Mouse (Mus musculus): ENCODE data around the gene Chd6.

The Chd6 gene

DNA sequence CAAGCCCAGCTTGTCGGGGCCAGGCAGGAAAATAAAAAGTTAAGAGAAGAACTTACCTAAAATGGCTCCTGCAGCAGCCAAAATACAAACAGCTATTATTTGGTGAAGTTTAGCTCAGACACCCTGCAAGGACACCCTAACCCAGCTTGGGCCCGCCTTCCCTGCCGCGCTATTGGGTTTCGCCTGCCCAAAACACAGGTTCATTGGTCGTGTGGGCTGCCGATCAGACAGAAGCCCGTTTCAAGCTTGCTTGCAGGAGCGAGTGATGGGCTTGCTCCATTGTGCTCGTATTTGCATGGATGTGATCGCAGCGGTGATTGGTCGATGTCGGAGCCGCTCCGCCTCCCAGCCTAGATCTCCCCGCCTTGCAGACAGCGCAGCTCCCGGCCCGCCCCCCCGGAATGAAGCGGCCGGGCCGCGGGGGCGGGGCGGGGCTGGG lies at the start of gene Chd6:
TSS of gene Chd6 (minus strand) at position 143 of the 439 bp plus-strand sequence.
- peak; percentile 99 for DNase-seq

DNA sequence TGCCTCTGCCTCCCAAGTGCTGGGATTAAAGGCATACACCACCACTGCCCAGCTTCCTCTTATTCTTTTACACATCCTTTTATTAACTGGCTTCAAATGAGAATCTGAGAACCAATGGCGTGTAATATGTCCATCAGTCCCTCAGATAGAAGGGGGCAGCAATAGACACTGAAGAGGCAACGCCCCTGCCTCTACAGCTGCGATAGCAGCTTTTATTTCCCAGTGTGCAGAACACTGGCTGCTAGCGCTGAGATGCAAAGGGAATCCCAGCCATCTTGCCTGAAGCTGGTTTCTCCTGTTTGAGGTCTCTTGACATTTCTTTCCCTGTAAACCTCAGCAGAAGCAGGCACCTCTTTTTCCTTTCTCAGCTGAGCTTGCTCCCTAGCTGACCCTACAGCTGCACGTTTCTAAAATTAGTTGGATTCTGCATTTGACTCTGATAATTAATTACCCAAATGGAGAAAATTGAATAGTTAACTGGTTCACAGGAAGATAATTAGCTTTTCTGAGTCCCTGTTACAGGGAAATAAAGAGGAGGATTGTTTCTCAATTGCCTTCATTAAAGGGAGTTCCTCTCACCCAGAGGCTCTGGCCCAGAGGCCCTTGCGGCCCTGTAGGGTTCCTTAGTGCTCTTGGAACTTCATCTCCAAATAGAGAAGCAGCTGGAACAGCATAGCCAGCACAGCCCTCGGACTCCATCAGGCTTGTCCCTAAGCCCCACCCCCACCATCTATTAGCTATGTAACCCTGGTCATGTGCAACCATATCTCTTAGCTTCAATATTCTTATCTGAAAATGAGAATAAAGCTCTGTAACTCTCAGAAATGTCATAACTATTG lies 41.3 kb upstream of the Chd6 start:
- DNase-seq: no peak

DNA sequence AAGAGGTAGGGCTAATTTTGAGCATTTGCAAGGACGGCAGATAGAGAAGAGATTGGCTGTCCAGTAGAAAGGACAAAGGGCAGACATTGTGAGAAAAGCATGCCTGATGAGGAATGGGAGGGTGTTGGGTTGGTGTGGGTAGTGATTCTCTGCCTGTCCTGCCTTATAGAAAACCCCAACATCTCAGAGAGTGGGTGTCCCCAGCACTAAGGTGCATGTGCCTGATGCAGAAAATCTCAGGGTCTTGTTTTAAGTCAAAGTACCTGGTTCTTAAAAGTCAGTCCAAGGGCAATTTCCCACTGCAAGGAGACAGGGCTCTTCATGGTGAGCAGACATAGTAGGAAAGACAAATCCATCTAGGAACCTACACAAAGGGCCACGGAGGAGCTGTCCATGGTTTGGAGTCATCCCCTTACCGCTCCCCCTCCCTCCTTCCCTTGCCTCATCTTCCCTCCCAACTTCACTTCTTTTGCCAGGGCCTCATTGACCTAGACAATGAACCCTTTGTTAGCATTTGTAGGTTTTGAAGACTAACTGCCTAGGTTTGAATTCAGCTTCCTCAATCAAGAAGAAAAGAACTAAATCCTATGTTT lies 39.6 kb upstream of the Chd6 start:
- no peak for DNase-seq

DNA sequence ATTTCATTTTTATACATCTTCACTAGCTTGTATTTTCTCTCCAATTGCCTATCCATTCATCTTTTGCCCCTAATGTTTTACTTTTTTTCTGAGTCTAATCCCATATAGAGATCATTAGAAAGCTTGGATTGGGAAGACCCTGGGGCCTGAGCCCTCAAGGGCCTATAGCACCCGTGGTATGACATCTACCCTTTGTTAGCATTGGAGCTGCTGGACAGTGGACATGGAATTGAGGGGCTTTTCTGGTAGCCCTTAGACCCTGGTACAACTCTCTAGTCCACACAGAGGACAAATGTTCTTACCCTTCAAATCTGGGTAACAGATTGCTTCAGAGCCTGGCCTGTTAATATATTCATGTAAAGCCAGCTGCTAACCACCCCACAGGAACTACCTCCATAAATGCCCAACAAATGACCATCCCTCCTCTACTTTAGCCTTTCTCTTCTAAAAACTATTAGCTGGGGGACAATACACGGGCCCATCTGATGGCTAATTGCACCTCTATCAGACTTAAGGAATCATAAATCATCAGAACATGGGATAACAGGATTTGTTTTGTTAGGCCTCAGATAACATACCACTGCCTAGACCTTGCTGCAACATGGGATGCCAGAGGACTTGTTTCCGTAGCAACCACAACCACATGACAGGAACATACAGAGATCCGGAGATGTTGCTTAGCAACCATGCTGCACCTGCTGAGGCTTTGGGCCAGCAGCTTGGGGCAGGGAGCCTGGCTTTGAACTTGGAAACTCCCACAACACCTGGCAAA lies 39.0 kb upstream of the Chd6 start:
- peak; percentile 35 for DNase-seq

DNA sequence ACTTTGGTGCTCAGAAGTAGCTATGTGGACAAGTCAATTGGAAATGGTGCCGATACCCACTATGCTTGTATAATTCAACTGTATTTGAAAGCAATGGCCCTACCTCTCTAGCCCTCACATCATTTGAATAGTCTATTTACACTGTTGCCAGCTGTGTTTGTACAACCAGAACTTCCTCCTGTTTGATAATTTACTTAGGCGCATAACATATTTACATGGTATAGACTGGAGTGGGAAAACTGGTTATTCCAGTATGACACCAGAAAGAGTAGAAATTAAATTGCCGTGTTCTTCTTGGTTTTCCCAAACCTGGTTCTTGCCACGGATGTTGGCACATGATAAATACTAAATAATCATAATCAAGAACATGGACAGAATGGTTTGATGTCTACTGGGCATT lies 35.9 kb upstream of the Chd6 start:
- no peak for DNase-seq

DNA sequence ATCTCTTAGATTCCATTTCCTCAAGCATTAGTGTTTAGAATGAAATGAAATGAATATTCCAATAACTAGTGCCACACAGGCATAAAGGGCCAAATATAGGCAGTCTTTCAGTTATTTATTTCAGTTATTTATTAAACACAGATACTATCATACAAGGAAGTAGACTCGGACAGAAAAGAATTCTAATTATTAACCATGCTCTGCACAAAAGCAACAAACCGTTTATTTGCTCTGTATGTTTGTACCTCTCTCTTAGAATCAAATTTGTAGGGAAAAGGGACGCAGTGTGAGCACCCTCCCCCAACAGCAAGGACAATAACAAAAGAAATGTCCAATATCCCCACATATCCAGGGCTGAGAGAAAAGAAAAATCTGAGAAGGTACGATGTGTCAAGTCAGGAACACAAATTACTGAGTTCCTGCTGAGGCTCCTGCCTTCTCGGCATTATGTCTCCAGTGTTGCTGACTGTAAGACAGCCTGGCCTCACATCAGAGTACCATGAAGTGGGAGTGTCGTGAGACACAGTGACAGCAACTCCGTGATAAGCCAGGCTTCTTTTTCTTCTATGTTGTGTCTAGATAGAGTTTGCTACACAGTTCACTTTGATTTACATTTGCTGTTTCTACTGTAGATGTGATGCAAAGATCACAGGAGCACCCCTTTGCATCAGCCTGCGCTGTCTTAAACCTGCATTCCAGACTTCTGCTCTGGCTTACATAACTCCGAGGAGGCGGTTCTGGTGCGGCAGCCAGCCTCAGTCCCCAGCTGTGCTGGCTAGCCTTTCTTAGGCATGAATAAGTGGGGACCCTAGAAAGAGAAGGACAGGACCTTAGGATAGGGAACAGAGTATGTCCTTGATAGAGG lies 30.0 kb upstream of the Chd6 start:
- peak; percentile 78 for DNase-seq

DNA sequence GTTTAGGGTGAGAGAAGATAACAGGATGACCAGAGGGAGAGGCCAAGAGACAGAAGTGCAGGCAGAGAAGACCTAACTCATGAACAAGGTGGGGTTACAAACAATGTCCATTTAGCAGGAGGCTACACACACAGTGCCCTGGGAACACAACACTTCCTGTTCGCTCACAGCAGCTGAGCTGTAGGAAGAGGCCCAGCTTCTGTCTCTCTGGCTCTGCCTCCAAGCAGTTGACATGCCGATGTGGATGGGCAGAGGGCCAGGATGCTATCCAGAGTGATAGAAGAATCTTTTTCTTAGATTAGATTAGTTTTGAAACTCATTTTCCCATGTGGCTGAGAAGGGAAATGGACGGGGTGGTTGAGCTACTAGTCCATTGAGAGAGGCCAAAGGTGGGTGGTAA lies 28.1 kb upstream of the Chd6 start:
- no peak for DNase-seq

DNA sequence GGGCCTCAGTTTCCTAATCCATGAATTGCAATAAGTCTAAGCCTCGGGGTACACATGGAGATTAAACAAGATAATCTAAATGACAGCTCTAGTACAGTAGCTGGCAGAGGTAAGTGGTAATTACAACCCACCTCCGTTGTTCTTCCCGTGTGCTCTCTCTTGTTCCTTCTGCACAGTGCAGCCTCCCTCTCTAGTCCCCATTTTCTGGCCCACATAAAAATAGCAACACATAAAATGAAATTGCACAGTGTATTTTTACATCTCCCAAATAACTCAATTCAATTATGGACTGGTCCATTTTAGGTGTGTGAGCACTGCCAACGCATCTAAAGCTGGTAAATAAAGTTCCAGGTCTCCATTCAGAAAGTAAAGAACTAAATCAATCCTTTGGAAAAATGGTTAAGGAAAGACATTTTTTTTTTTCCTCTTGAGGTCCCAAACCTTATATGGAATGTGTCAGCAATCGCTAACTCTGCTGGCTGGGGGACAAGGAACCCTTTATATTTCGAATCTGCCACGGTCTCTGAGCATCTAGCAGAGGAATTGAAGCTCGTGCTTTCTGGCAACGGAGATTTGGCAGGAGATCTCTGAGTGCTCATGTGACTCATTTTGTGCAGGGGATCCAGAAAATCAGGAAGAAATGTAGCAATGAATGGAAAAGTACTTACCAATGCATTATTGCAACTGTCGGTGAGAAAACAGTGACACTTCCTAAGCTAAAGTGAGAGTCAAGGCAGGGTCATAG lies 19.7 kb upstream of the Chd6 start:
- DNase-seq: peak; percentile 46

DNA sequence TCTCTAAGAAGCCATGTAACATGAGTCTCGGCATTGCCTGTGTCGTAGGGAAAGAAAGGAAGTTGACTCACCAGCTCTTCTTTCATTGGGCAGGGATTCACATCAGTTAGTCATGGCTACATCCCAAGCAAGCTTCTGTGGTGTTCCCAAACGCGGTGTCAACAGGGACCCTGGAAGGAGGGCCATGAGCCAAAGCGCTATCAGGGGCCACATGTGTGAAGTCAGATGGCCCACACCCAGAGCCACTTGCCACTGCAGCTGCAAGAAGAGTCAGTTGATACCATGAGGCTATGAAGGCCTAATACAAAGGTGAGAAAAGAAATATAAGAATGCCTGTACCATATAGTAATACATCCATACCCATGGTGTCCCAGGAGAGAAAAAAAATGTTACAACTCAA lies 3.1 kb upstream of the Chd6 start:
- DNase-seq: no peak

DNA sequence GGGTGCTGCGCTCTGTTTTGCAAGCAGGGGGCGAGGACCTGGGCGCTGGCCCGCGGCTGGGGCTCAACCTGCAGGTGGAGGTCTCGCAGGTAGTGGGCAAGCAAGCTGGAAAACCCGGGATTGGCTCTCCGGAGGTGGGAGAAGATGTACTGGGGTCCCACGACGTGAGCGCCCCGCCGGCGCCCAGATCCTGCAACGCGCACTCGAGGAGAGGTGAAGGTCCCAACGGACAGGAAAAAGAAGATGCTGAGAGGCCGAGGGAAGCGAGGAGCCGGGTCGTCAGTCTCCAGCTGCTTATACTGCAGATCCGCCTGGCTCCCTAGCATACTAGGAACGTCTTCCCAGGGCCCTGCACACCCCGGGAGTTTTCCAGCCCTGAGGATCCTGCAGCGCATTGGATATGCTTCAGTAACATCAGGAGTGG lies 535 bp upstream of the Chd6 start:
- peak; percentile 67 for DNase-seq

DNA sequence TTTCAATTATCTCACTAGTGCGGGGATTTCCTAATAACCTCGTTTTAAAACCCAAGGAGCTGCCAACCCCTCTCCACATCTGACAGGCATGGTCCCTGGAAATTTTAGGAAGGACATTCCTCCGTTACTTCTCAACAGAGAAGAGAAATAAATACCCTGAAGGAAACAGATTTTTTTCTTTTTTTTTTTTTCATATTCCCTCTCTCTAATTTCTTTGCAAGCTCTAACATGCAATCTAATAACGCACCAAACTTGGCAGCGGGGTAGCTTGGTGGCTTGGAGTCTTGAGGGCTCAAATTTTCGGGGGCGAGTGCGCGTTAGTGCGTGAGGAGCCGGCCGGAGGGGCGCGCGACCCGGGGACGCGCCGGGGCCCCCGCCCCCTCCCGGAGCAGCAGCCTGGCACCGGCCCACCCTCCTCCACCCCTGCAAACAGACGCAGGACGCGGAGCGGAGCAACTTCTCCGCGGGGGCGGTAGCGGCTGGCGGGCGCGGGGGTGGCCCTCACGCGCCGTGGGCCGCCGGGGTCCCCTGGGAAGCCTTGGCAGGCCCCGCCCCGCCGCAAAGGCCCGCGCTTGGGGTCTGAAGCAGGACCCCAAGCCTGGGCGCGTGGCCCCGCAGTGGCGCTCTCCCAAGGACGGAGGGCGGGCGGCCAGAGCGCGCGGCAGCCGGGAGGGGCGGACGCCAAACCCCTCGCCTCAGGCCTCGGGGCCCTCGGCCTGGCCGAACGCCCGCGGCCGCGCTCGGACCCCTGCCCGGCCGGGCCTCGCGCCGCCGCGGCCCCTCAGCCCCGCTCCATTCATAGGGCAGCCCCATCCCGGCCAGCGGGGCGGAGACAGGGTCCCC lies 569 bp downstream of the Chd6 start:
- DNase-seq: peak; percentile 51

DNA sequence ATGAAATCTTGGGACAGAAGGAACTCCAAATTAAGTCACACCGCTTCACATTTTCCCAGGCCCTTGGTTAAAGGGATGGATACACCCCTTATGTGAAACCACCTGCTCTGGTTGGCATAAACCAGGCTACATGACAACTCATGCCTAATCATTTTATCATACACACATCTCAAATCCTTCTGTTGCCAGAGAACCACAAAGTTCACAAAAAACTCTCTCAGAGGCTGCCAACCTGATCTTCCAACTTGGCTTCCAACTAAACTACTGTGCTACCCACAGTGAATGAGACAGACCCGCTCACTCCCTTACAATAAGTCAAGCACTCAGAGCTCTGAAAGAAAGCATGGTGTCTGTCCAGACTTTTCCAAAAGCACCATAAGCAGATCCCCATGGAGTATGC lies 1.6 kb downstream of the Chd6 start:
- DNase-seq: no peak

DNA sequence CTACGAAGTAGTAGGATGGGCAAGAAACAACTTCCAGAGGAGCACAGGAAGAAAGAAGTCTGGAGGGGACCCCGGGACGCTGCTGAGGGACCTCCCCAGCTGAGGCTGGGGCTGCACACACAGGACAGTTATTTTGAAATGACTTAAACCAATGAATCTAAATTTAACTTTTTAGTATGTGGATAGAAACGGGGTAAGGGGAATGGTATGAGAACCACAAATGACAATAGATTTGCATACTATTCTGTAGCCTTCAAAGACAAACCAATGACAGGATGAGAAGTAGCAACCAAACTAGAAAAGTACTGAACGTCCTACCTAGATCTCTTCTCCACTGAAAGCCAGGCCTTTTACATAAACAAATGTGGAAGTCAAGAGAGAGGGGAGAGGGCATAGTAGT lies 5.1 kb downstream of the Chd6 start:
- DNase-seq: no peak

DNA sequence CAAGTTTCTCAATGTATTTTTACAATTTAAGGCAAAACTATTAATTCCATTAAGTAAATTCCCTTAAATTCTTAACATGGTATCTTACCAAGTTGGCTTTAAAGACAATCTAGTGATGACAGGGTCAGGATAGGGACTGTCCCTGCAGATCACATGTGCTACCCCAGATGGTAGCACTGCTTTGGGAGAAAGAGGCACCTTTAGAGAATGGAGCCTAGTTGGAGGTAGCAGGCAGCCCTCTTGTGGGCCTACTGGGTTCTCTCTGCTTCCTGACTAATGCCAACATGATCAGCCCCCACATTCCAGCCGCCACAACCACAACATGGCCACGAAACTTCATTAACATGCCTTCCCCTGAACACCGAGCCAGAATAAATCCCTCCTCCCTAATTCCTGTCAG lies 6.8 kb downstream of the Chd6 start:
- no peak for DNase-seq

DNA sequence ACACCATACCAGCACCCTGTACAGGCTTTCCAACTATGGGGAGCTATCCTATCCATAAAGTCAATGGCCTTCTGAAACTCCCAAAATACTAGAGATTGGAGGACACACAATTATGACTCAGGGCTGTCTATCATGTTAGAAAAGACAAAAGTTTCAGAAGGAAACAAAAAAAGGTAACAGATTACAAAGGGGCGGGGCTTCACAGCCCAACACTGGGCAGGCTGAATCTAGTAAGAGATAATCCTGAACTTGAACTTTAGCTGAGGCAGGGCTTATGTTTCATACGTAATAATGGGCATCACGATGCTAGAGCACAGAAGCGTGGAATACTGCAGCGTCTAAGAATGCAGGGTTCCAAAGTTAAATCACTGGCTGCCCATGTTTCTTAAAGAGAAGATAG lies 11.1 kb downstream of the Chd6 start:
- DNase-seq: no peak

DNA sequence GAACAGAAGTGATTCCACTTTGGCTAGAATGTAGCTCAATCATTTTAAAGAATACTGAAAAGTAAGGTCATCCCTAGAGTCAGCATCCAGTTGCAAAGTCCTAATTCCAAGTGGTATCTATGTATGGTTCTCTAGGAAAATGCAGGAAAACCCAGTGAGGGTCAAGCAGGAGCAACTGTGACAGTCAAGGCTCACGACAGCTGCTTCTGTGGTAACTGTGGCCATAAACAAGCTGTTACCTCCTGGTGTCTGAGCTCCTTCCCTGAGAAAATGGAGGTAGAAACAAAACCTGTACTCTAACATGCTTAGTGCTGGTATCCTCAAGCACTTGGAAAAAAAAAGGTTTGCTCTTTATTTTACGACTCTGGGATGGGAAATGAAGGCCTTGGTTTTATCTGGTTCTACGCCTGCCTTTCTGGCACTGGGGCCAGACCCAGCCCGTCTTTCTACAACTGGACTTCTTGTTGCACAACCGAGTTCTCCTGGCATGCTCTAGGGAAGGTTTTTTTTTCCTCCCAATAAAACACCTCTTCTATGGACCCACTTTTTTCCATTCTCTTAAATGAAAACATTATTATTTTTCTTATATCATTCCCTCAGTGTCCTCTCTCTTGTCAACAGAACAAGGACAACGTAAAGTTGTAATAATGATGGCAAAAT lies 18.0 kb downstream of the Chd6 start:
- no peak for DNase-seq

DNA sequence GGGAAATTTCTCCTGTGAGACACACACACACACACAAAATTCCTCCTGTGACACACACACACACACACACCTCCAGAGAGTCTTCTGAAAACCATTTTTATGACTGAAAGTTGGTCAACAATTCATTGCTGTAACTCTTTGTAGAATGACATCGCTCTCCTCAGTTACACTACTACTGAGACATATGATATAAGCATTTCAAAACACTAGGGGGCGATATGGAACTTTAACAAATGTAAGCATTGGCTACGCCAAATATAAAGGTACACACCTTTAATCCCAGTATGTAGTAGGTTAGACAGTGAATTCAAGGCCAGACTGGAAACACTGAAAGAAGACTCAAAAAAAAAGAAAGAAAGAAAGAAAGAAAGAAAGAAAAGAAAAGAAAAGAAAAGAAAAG lies 18.7 kb downstream of the Chd6 start:
- DNase-seq: no peak

DNA sequence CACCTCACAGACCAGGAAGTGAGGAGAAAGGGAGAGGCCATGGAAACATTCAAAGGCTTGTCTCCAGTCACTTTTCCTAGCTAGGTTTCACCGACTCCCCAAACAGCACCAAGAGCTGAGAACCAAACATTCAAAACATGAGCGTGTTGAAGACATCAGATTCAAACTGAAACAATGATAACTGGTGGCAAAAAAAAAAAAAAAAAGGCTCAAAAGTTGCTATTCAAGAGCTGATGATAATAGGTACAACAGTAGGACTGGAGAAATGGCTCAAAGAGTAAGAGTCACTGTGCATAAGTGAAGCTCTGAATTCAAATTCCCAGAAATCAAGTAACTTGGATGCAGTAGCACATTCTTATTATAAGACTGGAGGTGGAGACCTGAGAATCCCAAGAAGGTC lies 30.3 kb downstream of the Chd6 start:
- DNase-seq: no peak

DNA sequence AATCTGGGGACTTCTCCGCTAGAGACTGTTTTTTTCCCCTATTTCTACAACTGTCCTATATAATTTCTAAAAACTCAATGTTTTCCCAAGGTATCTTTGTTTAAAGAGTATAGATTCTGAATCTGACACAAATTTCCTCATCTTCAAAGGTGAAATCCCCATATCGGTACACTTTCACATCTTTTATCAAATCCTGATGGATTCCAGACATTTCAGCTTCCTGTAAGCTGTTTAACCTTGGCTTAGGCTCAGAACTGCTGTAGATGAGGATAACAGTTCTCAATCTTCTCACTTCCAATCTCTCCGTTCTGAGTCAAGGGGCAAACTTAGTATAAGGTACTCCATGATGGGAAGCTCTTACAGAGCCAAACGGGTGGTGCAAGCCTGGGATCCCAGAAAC lies 32.6 kb downstream of the Chd6 start:
- no peak for DNase-seq

DNA sequence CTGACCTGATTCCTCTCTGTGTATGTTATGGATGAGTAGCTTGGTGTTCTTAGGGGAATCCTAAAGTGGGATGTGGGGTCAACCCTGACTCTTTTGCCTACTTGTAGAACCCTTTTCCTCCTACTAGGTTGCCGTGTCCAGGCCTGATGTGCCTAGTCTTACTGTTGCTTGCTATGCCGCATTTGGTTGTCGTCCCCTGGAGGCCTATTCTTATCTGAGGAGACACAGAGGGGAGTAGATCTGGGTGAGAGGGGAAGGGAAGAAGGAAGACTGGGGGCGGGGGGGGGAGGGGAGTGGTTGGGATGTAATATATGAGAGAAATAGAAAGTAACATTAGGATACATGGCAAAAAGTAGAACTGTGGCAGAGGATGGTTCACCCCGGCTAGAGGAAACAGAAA lies 33.3 kb downstream of the Chd6 start:
- DNase-seq: no peak

All from right cerebral cortex, adult 18-20 months (tissue).